Mouse (Mus musculus) stomach, postnatal 0 days (tissue): ENCODE results near the gene Eif2b4.

Experiments
- CTCF ChIP-seq: IDR thresholded peaks from 2 replicates; pipeline ENCODE4 v1.5.1; 2016; ENCODE audit warnings: antibody characterized with exemption, low read depth, mild to moderate bottlenecking, moderate library complexity
- EP300 ChIP-seq: optimal IDR thresholded peaks from 2 replicates; pipeline ENCODE3; 2016; ENCODE audit warnings: antibody characterized with exemption

DNA sequence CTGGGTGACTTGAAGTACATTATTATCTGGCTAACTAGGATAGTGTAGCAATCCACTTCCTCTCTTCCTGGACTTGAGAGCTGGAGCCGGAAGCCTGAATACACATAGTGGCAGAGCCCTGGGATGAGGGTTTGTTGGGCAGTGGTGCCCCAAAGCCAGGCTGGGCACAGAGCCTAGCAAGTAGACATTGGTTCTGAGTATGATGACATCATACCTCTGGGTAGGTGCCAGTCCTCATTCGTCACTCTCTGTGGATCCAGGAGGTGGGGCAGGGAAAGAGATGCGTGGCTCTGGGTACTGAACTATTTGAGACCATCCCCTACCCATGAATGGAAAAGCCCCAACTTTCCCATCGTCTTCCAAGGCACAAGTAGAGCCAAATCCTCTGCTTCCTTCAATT lies 43.4 kb downstream of the Eif2b4 start:
- no peak for TF ChIP-seq CTCF
- TF ChIP-seq EP300 = no peak
